Mouse (Mus musculus): ENCODE data around the gene Slc10a7.

DNA sequence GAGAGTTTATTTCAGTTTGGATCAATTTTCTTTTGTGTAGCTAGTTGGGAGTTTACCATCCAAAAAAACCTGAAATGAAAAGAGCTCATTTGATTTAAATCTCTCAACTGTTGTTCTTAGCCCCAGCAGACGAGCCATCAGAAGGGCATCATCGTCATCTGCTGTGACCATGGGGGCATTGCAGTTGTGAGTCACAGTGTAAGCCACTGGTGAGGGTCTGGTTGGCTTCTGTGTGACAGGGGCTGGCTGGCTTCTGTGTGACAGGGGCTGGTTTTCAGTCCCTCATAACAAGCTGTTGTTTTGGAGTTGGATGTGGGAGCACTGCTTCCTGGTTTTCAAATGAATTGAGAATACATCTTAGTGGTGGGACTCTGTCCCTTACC lies 41.6 kb downstream of the Slc10a7 start:
- TF ChIP-seq HCFC1 (IDR thresholded peaks at IDR 0.05; ENCODE audit: low read depth, low read length), result no peak
- TF ChIP-seq TBP (IDR thresholded peaks at IDR 0.05; ENCODE audit: low read depth, low read length), result no peak
- TF ChIP-seq CHD1 (IDR thresholded peaks at IDR 0.05; ENCODE audit: low read depth, low read length), result no peak
- TF ChIP-seq EP300 (IDR thresholded peaks at IDR 0.05; ENCODE audit: low read depth in 1 of 2, low read length in 2 of 2), result no peak
- TF ChIP-seq UBTF (IDR thresholded peaks at IDR 0.05; ENCODE audit: borderline replicate concordance, insufficient read depth, low read depth, low read length), result no peak

Data from MEL (cell line).